Mouse (Mus musculus) MEL-GATA-1-ER (cell line): ENCODE results near the gene Lgals12.

Source experiments
- DNase-seq: peaks from one replicate; pipeline ENCODE4 v3.0.0-alpha.2; 2012; ENCODE audit warnings: low read depth; ENCODE audit errors: extremely low read depth

The Lgals12 gene

GRCm38 (mm10) chr19:7583599-7583998 lies 23.4 kb downstream of the Lgals12 start:
- DNase-seq, result no peak

GRCm38 (mm10) chr19:7583101-7583500 lies 23.9 kb downstream of the Lgals12 start:
- no peak for DNase-seq

DNA sequence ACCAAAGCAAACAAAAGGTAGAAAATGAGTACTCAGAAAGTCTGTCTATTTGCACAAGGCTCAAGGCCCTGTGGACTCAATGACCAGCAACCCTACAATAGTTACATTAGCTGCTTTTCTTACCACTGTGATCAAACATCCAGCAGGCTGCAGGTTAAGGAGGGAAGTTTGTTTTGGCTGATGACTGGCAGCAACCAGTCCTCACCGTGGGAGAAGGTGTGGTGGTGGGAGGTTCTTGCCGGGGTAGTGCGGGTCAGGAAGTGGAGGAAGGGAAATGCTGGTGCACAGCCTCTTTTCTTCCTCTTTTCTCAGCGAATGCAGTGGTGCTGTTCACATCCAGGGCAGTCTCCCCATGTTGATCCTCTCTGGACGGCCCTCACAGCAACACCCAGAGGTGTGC lies 26.0 kb downstream of the Lgals12 start:
- peak; percentile 58 for DNase-seq

GRCm38 (mm10) chr19:7577710-7578109 lies 29.3 kb downstream of the Lgals12 start:
- no peak for DNase-seq

DNA sequence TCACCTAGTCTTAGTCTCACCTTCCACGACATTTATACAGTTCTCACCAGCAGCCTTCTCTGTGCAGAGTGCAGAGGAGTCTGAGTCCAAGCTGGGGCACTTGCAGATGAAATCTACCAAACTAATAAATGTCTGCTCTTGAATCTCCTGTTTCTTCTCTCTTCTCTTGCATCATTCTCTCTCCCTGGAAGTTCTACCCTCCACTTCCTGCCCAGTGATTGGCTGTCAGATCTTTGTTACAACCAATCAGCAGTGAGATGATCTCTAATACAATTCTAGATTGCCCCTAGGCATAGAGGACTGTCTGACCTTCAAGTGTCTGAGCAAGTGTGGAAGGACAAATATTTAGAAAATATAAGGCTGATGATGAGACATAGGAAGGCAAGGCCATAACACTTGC lies 30.8 kb downstream of the Lgals12 start:
- no peak for DNase-seq

GRCm38 (mm10) chr19:7569650-7570049 lies 37.3 kb downstream of the Lgals12 start:
- no peak for DNase-seq

- no peak for DNase-seq
Observed at GRCm38 (mm10) chr19:7568364-7568763, 38.6 kb downstream of the Lgals12 start.

DNA sequence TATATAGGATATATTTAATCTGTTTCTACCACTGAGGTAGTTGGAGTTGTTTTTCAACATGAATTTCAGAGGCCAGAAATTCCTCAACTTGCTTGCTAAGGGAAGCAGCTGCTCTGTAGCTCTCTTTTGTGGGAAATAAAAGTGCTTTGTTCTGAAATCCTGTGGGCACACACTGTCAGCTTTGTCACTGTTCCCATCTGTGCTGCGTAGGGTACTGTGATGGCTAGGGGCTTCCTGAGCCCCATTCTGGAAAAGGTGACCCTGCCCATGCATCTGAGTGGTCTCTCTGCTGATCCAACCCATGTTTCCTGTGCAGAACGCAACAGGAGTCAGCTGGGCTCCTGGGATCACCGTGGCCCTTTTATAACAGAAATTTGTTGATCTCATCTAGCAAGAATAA lies 40.2 kb downstream of the Lgals12 start:
- DNase-seq, result no peak

DNA sequence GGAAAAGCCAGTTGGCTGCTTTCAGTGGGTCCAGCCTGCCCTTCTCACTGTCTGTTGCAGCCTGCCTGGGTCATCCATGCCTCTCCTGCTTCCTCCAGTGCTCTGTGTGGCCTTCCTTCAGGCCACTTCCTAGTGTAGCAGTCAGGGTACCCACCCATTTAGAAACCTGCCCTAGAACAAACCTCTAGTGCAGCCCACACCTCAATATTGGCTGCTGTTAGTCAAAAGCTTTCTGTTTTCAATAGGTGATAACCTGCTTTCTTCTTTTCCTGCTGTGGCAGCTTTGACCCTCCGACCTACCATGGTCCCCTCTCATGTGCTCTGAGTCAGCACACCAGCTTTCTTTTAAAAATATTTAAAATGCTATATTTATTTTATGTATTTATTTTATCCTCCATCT lies 42.5 kb downstream of the Lgals12 start:
- DNase-seq, result no peak

GRCm38 (mm10) chr19:7563676-7564075 lies 43.3 kb downstream of the Lgals12 start:
- no peak for DNase-seq

- no peak for DNase-seq
Observed at GRCm38 (mm10) chr19:7562601-7563129, 44.3 kb downstream of the Lgals12 start.

GRCm38 (mm10) chr19:7561456-7561855 lies 45.5 kb downstream of the Lgals12 start:
- DNase-seq, result no peak

- no peak for DNase-seq
Observed at GRCm38 (mm10) chr19:7559986-7560385, 47.0 kb downstream of the Lgals12 start.

- no peak for DNase-seq
Observed at GRCm38 (mm10) chr19:7558675-7559074, 48.3 kb downstream of the Lgals12 start.

GRCm38 (mm10) chr19:7557844-7558243 lies 49.1 kb downstream of the Lgals12 start:
- DNase-seq, result no peak

- DNase-seq, result peak; percentile 68
Observed at GRCm38 (mm10) chr19:7557328-7557822, 49.6 kb downstream of the Lgals12 start, which contains the start of gene Pla2g16. TSS of gene Pla2g16 (plus strand) at chr19:7557459.

- DNase-seq, result no peak
Observed at GRCm38 (mm10) chr19:7556641-7557040, 50.4 kb downstream of the Lgals12 start.

GRCm38 (mm10) chr19:7554881-7555280 lies 52.1 kb downstream of the Lgals12 start:
- no peak for DNase-seq

GRCm38 (mm10) chr19:7553441-7553840 lies 53.6 kb downstream of the Lgals12 start:
- no peak for DNase-seq

- DNase-seq, result no peak
Observed at GRCm38 (mm10) chr19:7552301-7552673, 54.7 kb downstream of the Lgals12 start.

DNA sequence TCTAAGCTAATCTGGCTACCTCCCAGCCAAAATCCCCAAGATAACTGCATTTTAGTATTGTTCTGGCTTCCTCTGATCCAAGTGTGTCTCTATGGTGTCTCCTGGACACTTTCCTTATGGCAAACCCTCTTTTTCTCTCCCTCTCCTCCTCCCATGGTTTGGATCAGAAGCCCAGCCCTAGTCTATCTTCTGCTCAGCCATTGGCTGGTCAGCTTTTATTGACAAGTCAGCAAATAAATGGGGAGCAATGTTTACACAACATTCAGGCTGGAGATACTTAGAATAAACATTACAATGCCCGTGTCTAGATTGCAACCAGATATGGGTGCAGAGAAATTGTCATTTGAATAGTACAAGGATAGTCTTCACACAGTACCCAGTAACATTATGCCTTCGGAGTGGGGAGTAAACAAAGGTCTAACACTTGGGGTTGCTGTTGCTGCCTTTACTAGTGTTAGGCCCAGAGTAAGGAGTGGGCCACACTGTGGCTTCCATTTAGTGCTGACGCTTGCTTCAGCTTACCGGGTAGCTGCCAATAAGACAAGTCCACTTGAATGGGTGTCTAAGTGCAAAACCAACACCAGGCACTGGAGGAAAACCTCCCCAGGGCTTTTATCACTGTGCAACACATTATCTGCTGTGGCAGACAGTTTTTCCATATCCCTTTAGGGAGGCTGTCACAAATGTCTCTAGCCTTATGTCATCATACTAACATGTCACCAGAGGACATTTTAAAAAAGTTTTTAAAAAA lies 55.3 kb downstream of the Lgals12 start:
- peak; percentile 78 for DNase-seq

DNA sequence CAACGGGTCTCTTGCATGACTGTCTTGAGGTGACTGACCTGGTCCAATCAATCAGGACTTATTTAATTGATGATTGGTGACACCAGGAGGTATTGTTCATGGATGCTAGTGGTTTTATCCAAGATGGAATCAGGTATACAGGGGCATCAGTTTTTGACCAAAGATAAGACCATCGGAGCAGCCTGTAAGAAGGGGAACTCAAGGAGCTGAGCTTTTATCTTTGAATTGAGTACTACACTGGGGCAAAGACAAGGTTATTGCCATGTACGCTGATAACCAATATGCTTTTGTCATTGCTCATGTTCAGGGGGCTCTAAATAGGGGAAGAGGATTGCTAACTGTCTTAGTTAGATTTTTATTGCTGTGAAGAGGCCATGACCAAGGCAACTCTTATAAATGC lies 58.1 kb downstream of the Lgals12 start:
- no peak for DNase-seq
